Mouse (Mus musculus) midbrain, embryonic 13.5 days (tissue): Measurements from ENCODE around the gene Ankrd6. TPM values are rescaled to one million over a fixed set of nuclear protein-coding genes. Genes with fewer than 3 reads are reported as not detected.

ENCODE experiments used
- ATAC-seq: fragments of 200-750 bp; cut with Nextera tagmentation; 2 replicates; pipeline ENCODE4 v1.8.0; 2017; ENCODE audit warnings: mild to moderate bottlenecking, moderate TSS enrichment, moderate library complexity
- H3K27ac ChIP-seq: fragments of 300-500 bp; sonication (generic); 2 replicates; pipeline ENCODE4 v1.5.1; 2015; ENCODE audit warnings: inconsistent platforms, mild to moderate bottlenecking, moderate library complexity
- H3K27me3 ChIP-seq: fragments of 300-500 bp; sonication (generic); 2 replicates; pipeline ENCODE4 v1.6.1; 2015; ENCODE audit warnings: mild to moderate bottlenecking, inconsistent platforms
- H3K36me3 ChIP-seq: fragments of 300-500 bp; sonication (generic); 2 replicates; pipeline ENCODE4 v1.6.1; 2015; ENCODE audit warnings: mild to moderate bottlenecking, inconsistent platforms
- H3K4me1 ChIP-seq: fragments of 300-500 bp; sonication (generic); replicated peaks from 2 replicates; pipeline ENCODE4 v1.6.1; 2015; ENCODE audit warnings: inconsistent platforms
- H3K4me2 ChIP-seq: fragments of 300-500 bp; sonication (generic); replicated peaks from 2 replicates; pipeline ENCODE4 v1.6.1; 2015; ENCODE audit warnings: moderate library complexity, mild to moderate bottlenecking, inconsistent platforms
- H3K4me3 ChIP-seq: fragments of 300-500 bp; sonication (generic); replicated peaks from 2 replicates; pipeline ENCODE4 v1.5.1; 2015; ENCODE audit warnings: mild to moderate bottlenecking, inconsistent platforms
- H3K9ac ChIP-seq: fragments of 300-500 bp; sonication (generic); replicated peaks from 2 replicates; pipeline ENCODE4 v1.6.1; 2015; ENCODE audit warnings: mild to moderate bottlenecking, inconsistent platforms
- H3K9me3 ChIP-seq: fragments of 300-500 bp; sonication (generic); 2 replicates; pipeline ENCODE4 v1.6.1; 2016; ENCODE audit warnings: mild to moderate bottlenecking, inconsistent platforms
- WGBS: fragments of 180-500 bp; shearing (Covaris S2); methylation state at CpG from one replicate; pipeline ENCODE4 v1.1.7; 2015; 5-methylcytosine and 5-hydroxymethylcytosine counted together
- polyA plus RNA-seq: library from polyadenylated mRNA; unstranded; fragments of >200 nt; fragmentation: Nextera tagmentation; extraction: Ambion mirVana; gene quantifications from 2 replicates; pipeline ENCODE4 v1.2.1, GENCODE M21; 2015

The Ankrd6 gene
- polyA plus RNA-seq, 1 experiment from 2014 or later: 30.4 TPM

DNA sequence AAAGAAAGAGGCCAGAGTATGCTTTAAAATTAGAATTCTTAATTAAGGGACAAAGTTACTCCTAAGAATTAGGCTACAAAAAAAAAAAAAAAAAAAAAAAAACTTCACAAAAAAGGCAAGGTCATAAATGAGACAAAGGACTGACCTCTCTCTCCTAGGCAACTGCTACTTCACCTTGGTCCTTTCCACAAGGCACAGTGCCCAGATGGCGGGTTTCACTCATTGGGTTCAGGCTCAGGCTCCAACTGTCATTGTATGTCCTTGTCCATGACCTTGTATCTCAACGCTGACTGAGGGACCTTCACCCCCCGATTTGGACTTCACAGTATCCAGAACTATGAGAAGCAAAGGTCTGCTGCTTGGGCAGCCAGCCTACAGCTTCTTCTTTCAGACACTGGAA lies 112.2 kb downstream of the Ankrd6 start:
- H3K9ac ChIP-seq: no peak overlapping the region
- no peaks in the 10 kb centered on the region for H3K9me3 ChIP-seq
- no peaks in the 10 kb centered on the region; the same call in 1 of the 2 replicates for H3K36me3 ChIP-seq
- H3K4me2 ChIP-seq: no peak overlapping the region
- WGBS: 64% methylated on average over 3 of the region's 3 CpGs
- ATAC-seq: peak; percentile 28; the same call in 1 of the 2 replicates
- H3K27me3 ChIP-seq: no peaks in the 10 kb centered on the region
- peaks cover 28% of the 10 kb centered on the region for H3K4me1 ChIP-seq
- H3K27ac ChIP-seq: peak overlapping the region; percentile 12; the same call in 1 of the 2 replicates
- H3K4me3 ChIP-seq: no peak overlapping the region

DNA sequence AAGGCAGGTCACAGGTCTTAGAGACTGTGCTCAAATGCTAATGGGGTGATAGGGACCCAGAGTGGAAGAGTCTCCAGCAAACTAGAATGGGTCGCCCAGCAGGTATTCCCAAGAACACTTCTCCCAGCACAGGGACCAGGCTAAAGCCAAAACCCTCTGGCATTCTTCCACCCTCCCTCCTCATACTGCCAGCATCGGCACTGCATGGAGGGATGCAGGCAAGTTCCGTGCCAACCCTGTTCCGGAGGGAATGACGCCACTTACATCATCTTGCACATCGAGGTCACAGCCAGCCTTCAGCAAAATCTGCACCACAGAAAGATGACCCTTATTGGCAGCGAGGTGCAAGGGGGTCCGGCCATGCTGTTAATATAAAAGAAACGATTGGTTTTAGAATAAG lies 114.6 kb downstream of the Ankrd6 start:
- Histone ChIP-seq H3K36me3 (no peaks in the 10 kb centered on the region; the same call in 1 of the 2 replicates), H3K9ac (no peak overlapping the region), H3K4me2 (no peak overlapping the region), H3K27me3 (no peaks in the 10 kb centered on the region), H3K9me3 (no peaks in the 10 kb centered on the region), H3K27ac (no peak overlapping the region), H3K4me1 (peaks cover 30% of the 10 kb centered on the region), H3K4me3 (no peak overlapping the region)
- WGBS: 91% methylated on average over 9 of the region's 9 CpGs
- no peak for ATAC-seq

DNA sequence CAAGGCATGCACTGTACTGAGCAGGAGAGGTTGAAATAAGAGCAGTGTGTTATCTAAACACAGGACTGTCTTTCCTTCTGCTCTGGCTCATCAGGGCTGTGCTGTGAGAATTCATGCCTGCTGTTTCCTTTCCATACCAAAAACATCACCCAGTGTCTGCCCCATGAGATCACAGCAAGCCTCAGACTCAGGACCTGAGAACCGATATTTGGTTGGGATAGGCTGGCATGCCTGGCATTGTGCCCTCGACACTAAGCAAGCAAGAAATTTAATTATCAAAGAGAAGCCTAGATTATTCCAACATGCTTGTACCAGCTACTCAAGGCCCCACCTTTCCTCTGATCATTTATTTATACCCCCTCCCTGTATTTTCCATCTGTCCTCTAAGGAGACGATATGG lies 116.1 kb downstream of the Ankrd6 start:
- Histone ChIP-seq H3K9me3 (no peaks in the 10 kb centered on the region), H3K9ac (no peak overlapping the region), H3K4me3 (no peak overlapping the region), H3K27ac (no peak overlapping the region), H3K36me3 (no peaks in the 10 kb centered on the region), H3K27me3 (no peaks in the 10 kb centered on the region), H3K4me1 (peaks cover 30% of the 10 kb centered on the region), H3K4me2 (no peak overlapping the region)
- ATAC-seq: no peak
- WGBS: 79% methylated on average over 3 of the region's 3 CpGs

DNA sequence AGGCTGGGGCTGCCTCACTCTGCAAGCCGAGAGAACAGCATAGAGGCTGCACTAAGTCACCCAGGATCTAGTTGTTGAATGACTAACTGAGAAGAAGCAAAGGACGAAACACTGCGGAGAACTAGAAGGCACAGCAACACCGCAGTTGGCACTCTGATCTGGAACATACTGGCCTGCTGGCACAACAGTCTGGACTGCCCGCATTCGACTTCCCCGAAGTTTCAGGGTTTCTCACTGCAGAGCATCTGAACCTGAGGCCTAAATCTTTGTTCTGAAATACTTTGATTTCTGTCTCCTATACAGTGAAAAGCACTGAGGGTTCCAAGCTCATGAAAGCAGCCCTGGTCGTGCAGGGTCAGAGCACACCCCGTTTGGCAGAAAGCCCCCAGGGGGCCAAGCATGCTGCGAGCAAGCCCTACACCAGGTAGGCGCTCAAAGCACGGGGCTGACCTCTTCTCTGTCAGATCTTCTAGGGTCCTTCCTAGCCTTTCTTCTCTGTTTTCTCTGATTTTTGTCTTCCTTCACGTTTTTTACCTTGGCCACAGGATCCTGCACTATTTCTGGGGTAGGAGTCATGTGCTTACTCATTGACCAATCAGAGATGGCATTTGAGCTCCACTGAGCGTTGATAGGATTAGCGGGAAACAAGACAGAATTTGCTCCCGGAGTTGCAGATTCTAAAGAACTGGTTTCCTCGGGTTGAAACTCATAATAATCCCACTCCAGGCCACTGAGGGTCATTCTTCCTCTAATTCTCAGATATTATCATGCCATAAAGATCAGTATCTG lies 117.0 kb downstream of the Ankrd6 start:
- no peaks in the 10 kb centered on the region for H3K27me3 ChIP-seq
- no peaks in the 10 kb centered on the region for H3K9me3 ChIP-seq
- H3K4me1 ChIP-seq: peaks cover 26% of the 10 kb centered on the region
- no peak overlapping the region for H3K27ac ChIP-seq
- peak overlapping the region; percentile 49 for H3K4me2 ChIP-seq
- H3K4me3 ChIP-seq: peak overlapping the region; percentile 29
- no peak; the same call in 1 of the 2 replicates for ATAC-seq
- H3K9ac ChIP-seq: no peak overlapping the region; the same call in 1 of the 2 replicates
- 48% methylated on average over 17 of the region's 17 CpGs for WGBS
- H3K36me3 ChIP-seq: no peaks in the 10 kb centered on the region

DNA sequence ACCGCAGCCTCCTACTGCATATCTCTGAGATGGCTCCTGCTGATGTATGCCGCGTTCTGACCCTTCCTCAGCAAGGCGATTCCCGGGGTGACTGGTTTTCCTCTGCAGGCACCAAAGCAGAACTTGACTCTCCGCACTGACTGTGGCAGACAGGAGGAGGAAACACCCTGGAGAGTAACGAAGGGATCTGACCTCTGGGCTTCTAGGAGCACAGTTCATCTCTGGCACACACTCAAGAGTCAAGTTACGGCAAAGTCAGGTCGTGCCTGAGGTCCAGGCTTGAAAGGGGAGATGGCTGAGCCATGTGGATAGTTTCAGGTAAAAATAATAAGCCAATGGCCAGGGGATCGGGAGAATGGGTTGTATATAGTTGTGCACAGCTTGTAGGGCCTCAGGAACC lies 121.3 kb downstream of the Ankrd6 start:
- 86% methylated on average over 10 of the region's 10 CpGs for WGBS
- H3K9me3 ChIP-seq: no peaks in the 10 kb centered on the region

DNA sequence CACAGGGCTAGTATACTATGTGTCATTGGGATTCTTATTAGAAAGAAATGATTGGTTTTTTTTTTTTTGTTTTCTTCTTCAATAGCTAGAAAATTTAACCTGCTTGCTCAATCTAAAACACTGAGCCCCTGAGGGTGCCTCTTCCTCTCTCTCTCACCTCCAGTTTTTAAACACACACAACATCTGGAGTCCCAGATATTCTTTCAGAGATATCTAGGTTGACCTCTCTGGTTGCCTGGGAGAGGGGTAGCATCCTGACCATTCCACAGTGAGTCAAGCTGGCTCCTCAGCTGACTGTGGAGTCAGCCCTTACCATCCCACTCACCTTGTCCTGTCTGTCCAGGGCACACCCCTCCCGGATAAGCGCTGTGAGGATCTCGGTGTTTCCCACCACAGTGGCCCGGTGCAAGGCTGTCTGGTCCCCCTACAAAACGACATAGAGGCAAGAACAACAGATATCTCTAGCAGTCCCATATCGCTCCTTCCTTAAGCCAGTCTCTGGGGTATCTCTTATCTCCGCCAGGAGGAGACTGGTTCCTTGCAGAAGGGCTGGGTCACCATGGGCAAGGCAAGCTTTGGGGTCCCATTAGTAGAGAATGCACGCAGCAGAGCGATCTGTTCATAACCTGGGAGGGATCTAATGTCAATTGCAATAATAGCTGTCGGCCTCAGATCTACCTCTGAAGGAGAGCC lies 122.1 kb downstream of the Ankrd6 start:
- Histone ChIP-seq H3K4me1 (peaks cover 9% of the 10 kb centered on the region), H3K36me3 (peaks cover 3% of the 10 kb centered on the region), H3K9ac (no peak overlapping the region), H3K9me3 (no peaks in the 10 kb centered on the region), H3K27me3 (no peaks in the 10 kb centered on the region), H3K4me2 (no peak overlapping the region), H3K4me3 (no peak overlapping the region), H3K27ac (no peak overlapping the region)
- WGBS: 93% methylated on average over 10 of the region's 10 CpGs
- no peak for ATAC-seq

More for the DNA sequence above, 121.3 kb downstream of the Ankrd6 start:
- H3K4me2 ChIP-seq: no peak overlapping the region
- H3K4me3 ChIP-seq: no peak overlapping the region
- peaks cover 17% of the 10 kb centered on the region for H3K4me1 ChIP-seq
- no peaks in the 10 kb centered on the region for H3K27me3 ChIP-seq
- H3K9ac ChIP-seq: no peak overlapping the region
- ATAC-seq: no peak
- H3K36me3 ChIP-seq: no peaks in the 10 kb centered on the region
- H3K27ac ChIP-seq: no peak overlapping the region

DNA sequence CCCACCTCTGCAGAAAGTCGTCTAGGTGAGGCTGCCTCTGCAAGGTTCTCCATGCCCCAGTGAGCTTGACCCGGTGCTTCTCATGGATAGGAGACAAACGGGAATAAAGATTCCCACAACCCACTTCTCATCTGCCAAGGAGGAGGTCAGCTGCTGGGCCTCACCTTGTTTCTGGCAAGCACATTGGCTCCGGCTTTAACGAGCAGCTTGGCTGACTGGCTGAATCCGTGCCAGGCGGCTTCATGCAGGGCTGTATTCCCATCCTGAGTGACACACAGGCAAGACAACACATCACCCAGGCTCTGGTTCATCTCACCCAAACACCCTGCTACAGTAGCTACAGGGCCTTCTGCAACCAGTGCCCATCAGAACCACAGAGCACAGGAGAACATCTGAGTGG lies 123.7 kb downstream of the Ankrd6 start:
- peak; percentile 40; the same call in 1 of the 2 replicates for ATAC-seq
- Histone ChIP-seq H3K36me3 (peaks cover 16% of the 10 kb centered on the region), H3K4me2 (no peak overlapping the region), H3K9ac (no peak overlapping the region; the same call in 1 of the 2 replicates), H3K4me3 (no peak overlapping the region), H3K27me3 (no peaks in the 10 kb centered on the region), H3K4me1 (peaks cover 7% of the 10 kb centered on the region), H3K27ac (0 out of 2 replicates have a peak overlapping the region, but pooled peaks have one; percentile 2), H3K9me3 (no peaks in the 10 kb centered on the region)
- 61% methylated on average over 7 of the region's 7 CpGs for whole genome bisulfite sequencing

DNA sequence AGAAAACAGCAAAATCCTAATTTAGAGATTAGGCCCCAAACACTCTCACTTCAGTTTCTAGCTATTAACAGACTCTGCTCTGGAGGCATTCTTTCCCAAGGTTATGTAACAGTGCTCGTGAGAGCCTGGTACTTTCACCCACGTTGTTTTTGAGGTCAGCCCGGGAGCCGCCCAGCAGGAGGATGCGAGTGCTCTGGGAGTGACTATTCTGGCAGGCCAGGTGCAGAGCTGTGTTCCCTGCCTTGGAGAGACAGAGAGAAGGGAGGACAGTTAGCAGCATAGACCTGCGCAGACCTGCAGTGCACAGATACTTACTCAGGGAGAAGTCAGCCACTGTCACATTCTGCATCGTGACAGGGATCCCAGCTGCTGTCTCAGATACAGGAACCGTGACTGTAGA lies 126.4 kb downstream of the Ankrd6 start:
- Histone ChIP-seq H3K9me3 (no peaks in the 10 kb centered on the region), H3K4me2 (no peak overlapping the region), H3K27ac (no peak overlapping the region), H3K36me3 (peaks cover 40% of the 10 kb centered on the region), H3K4me3 (no peak overlapping the region), H3K4me1 (peaks cover 7% of the 10 kb centered on the region), H3K9ac (no peak overlapping the region), H3K27me3 (no peaks in the 10 kb centered on the region)
- no peak for ATAC-seq
- 63% methylated on average over 8 of the region's 8 CpGs for WGBS

DNA sequence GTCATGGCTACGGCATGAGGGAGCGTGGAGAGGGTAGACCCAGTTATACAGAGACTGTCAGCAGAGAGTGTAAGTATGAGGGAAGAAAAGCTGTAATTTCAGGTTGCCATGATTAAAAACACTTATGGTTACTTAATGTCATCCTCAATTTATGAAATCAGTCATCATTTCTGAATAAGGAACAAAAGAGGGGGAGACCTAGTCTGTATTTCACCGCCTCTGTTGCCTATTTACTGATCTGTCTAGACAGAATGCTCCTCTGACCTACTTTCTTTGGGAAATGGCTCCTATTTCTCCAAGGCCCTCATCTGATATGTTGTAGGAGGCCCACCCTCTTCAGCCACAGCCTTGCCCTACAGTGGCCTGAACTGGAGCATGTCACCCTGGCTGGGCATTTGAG lies 130.0 kb downstream of the Ankrd6 start:
- Histone ChIP-seq H3K4me1 (no peaks in the 10 kb centered on the region), H3K27ac (no peak overlapping the region), H3K9ac (no peak overlapping the region), H3K36me3 (peaks cover 65% of the 10 kb centered on the region), H3K9me3 (no peaks in the 10 kb centered on the region), H3K4me3 (no peak overlapping the region), H3K4me2 (no peak overlapping the region), H3K27me3 (no peaks in the 10 kb centered on the region)
- WGBS: 98% methylated on average over 3 of the region's 3 CpGs
- no peak for ATAC-seq

DNA sequence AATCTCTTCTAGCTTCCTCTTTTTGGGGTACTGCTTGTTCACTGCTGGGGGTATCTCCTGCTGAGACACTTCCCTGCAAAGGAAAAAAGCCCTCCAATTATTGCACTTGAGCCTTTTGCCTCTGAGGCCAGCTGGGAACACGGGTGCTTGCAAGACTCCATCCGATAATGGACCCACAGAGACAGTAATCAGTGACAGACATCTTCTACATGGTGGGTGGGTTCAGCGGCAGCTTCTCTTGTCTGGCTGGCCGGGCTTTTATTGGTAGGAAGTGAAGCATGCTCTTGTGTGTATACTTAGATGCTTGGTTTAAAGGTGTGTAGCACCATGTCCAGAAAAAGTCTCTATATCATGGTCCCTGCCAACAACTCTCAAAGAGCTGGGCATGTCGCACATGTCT lies 133.2 kb downstream of the Ankrd6 start:
- no peak for ATAC-seq
- Histone ChIP-seq H3K9ac (no peak overlapping the region), H3K27me3 (no peaks in the 10 kb centered on the region), H3K4me3 (no peak overlapping the region), H3K4me2 (no peak overlapping the region), H3K36me3 (peaks cover 70% of the 10 kb centered on the region), H3K9me3 (no peaks in the 10 kb centered on the region), H3K27ac (no peak overlapping the region), H3K4me1 (no peaks in the 10 kb centered on the region)
- 73% methylated on average over 5 of the region's 5 CpGs for WGBS

DNA sequence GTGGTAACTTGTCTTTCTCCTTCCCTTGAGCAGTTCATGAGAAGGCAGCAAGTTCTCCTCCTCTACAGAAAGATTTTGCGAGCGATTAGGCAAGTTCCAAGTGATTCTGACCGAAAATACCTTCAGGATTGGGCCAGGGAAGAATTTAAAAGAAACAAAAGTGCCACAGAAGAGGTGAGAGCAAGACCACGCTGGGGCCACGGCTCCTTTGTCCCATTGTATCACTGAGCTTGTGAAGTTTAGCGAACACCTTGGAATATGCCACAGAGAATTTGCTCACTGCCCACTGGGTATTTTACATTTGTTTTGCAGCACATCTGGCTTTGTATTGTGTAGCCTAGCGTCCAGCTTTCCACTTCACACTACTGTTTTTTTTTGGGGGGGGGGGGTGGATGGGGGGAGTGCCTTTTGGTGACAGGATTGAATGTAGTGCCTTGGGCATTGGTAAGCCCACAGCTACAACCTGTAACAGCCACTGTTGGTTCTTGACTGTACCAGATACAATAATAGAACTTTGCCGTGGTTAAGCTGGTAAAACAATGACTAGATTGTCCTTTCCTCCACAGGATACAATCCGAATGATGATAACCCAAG lies 150.0 kb downstream of the Ankrd6 start:
- Histone ChIP-seq H3K4me2 (peak overlapping the region; percentile 70), H3K27ac (peak overlapping the region; percentile 100), H3K36me3 (peaks cover 15% of the 10 kb centered on the region), H3K4me1 (peaks cover 12% of the 10 kb centered on the region), H3K4me3 (peak overlapping the region; percentile 81), H3K9ac (peak overlapping the region; percentile 97), H3K27me3 (no peaks in the 10 kb centered on the region), H3K9me3 (no peaks in the 10 kb centered on the region)
- WGBS: 10% methylated on average over 9 of the region's 9 CpGs
- peak; percentile 40 for ATAC-seq
